Mouse (Mus musculus) heart, postnatal 0 days (tissue): ENCODE results near the gene H2-Eb1. TPM values are rescaled to one million over a fixed set of nuclear protein-coding genes. Genes with fewer than 3 reads are reported as not detected.

Source experiments
- ATAC-seq: fragments of 200-750 bp; cut with Nextera tagmentation; 2 replicates; pipeline ENCODE4 v1.8.0; 2017; ENCODE audit warnings: low read depth, moderate number of reproducible peaks, moderate library complexity; ENCODE audit not compliant: insufficient read depth
- DNase-seq: peaks from one replicate; pipeline ENCODE4 v3.0.0-alpha.2; 2016; ENCODE audit warnings: low spot score
- H3K27ac ChIP-seq: fragments of 300-500 bp; sonication (generic); 2 replicates; pipeline ENCODE4 v1.5.1; 2014; ENCODE audit warnings: low read depth, mild to moderate bottlenecking
- H3K27me3 ChIP-seq: fragments of 300-500 bp; sonication (generic); 2 replicates; pipeline ENCODE4 v1.6.1; 2014; ENCODE audit warnings: low read length, mixed read lengths; ENCODE audit not compliant: control insufficient read depth, insufficient read depth
- H3K36me3 ChIP-seq: fragments of 300-500 bp; sonication (generic); replicated peaks from 2 replicates; pipeline ENCODE4 v1.6.1; 2014; ENCODE audit warnings: low read length, mixed read lengths; ENCODE audit not compliant: control insufficient read depth, insufficient read depth
- H3K4me1 ChIP-seq: fragments of 300-500 bp; sonication (generic); 2 replicates; pipeline ENCODE4 v1.6.1; 2014; ENCODE audit warnings: antibody characterized with exemption; ENCODE audit not compliant: control insufficient read depth, insufficient read depth
- H3K4me2 ChIP-seq: fragments of 300-500 bp; sonication (generic); 2 replicates; pipeline ENCODE4 v1.6.1; 2014; ENCODE audit warnings: low read depth, mild to moderate bottlenecking, low read length, moderate library complexity
- H3K4me3 ChIP-seq: fragments of 300-500 bp; sonication (generic); 2 replicates; pipeline ENCODE4 v1.5.1; 2014; ENCODE audit warnings: low read depth, low read length
- H3K9ac ChIP-seq: fragments of 300-500 bp; sonication (generic); replicated peaks from 2 replicates; pipeline ENCODE4 v1.6.1; 2014; ENCODE audit warnings: low read depth, low read length, mixed read lengths
- H3K9me3 ChIP-seq: fragments of 300-500 bp; sonication (generic); replicated peaks from 2 replicates; pipeline ENCODE4 v1.6.1; 2016; ENCODE audit warnings: low read length; ENCODE audit not compliant: control insufficient read depth
- CTCF ChIP-seq: IDR thresholded peaks from 2 replicates; pipeline ENCODE4 v1.5.1; 2016; ENCODE audit warnings: antibody characterized with exemption, control low read depth, low read depth
- EP300 ChIP-seq: IDR thresholded peaks from 2 replicates; pipeline ENCODE4 v1.6.1; 2016; ENCODE audit warnings: antibody characterized with exemption, low read depth
- WGBS: fragments of 180-500 bp; shearing (Covaris S2); extraction: QIAGEN DNeasy Blood & Tissue Kit; methylation state at CpG from one replicate; pipeline ENCODE4 v1.1.7; 2014; 5-methylcytosine and 5-hydroxymethylcytosine counted together
- polyA plus RNA-seq: library from polyadenylated mRNA; unstranded; fragments of >200 nt; fragmentation: Nextera tagmentation; extraction: Ambion mirVana; gene quantifications from 2 replicates; pipeline ENCODE4 v1.2.1, GENCODE M21; 2015
- total RNA-seq: library from RNA; depleted of rRNA; stranded (reverse); fragments of >200 nt; gene quantifications from 2 replicates; pipeline ENCODE4 v1.2.3, GENCODE M21; 2014; ENCODE audit warnings: low replicate concordance

Gene H2-Eb1
- total and polyA plus RNA-seq, 2 experiments from 2014 or later = 4.1 TPM; not detected in 1

DNA sequence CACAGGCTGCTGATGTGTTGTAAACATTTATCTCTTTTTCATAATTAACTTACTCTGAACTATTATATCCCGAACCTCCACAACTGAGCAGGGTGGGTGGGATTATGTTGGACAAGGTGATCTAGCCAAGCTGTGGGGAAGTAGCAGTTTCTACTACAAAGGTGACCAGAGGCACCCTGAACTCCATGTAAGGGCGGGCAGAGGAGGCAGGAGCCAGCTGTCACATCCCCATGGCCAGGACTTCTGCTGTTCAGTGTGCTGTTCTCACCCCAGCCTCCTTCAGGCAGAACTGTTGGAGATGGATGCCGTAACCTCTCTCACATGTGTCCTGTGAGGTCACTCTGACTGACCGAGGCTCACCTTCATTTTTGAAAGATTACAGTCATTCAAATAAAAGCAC, 35.9 kb upstream of the H2-Eb1 start:
- TF ChIP-seq EP300 = no peak
- TF ChIP-seq CTCF = no peak
- Histone ChIP-seq H3K27me3 (peaks cover 5% of the 10 kb centered on the region), H3K4me2 (no peak overlapping the region), H3K27ac (no peak overlapping the region), H3K4me3 (no peak overlapping the region), H3K9ac (no peak overlapping the region), H3K9me3 (no peaks in the 10 kb centered on the region), H3K36me3 (no peaks in the 10 kb centered on the region), H3K4me1 (no peaks in the 10 kb centered on the region)
- no peak for ATAC-seq
- no peak for DNase-seq
- 67% methylated on average over 4 of the region's 4 CpGs for WGBS

GRCm38 (mm10) chr17:34270230-34270629, 35.4 kb upstream of the H2-Eb1 start:
- DNase-seq = no peak
- TF ChIP-seq CTCF (no peak), EP300 (no peak)
- Histone ChIP-seq H3K4me3 (no peak overlapping the region), H3K9me3 (no peaks in the 10 kb centered on the region), H3K27me3 (peaks cover 1% of the 10 kb centered on the region), H3K9ac (no peak overlapping the region), H3K27ac (no peak overlapping the region), H3K36me3 (no peaks in the 10 kb centered on the region), H3K4me2 (no peak overlapping the region), H3K4me1 (no peaks in the 10 kb centered on the region)
- 80% methylated on average over 2 of the region's 2 CpGs for WGBS
- ATAC-seq = no peak

DNA sequence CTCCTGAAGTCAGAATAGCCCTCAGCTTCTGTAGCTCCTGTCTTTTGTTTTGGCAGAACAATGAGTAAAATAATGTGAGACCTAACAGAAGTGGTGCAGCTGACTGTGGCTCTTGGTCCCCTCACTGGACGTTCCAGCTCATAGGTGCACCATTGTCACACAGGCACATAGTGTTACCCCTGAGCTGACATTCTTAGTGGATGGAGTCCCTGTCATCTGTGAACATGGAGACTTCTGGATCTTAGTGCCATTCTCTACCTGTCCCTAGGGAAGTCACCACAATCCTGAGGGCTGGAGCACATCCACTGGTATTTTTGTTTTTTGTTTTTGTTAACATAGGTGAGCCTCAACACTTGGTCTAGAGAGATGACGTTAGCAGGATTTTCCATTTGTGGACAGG, 34.7 kb upstream of the H2-Eb1 start:
- WGBS = 63% methylated on average over 2 of the region's 2 CpGs

DNA sequence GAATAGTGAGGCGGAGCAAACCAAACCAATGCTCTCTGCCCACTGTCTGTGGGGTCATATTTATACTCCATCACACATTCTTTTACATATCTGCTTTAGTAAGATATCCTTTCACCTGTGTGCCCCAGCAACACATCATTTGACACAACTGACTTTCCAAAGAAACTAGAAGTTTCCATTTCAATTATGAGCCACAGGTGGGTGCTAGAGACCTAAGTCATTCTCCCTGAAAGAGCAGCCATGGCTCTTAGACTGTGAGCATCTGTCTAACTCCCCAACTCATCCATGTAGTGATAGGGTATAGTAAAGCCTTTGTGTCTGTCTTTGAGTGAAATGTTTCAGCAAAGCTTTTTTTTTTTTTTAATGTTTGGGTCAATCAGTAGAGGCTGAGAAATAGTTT, 33.6 kb upstream of the H2-Eb1 start:
- H3K9ac ChIP-seq = no peak overlapping the region

More for the DNA sequence above, 34.7 kb upstream of the H2-Eb1 start:
- H3K4me1 ChIP-seq = no peaks in the 10 kb centered on the region
- H3K4me3 ChIP-seq = no peak overlapping the region
- H3K9ac ChIP-seq = no peak overlapping the region
- H3K4me2 ChIP-seq = no peak overlapping the region
- no peak for DNase-seq
- H3K27me3 ChIP-seq = no peaks in the 10 kb centered on the region
- H3K27ac ChIP-seq = no peak overlapping the region
- ATAC-seq = no peak
- no peaks in the 10 kb centered on the region for H3K36me3 ChIP-seq
- TF ChIP-seq CTCF = no peak
- no peak for TF ChIP-seq EP300
- H3K9me3 ChIP-seq = no peaks in the 10 kb centered on the region

GRCm38 (mm10) chr17:34280499-34281038, 25.1 kb upstream of the H2-Eb1 start:
- Histone ChIP-seq H3K36me3 (no peaks in the 10 kb centered on the region), H3K9me3 (peaks cover 4% of the 10 kb centered on the region; the same call in 1 of the 2 replicates), H3K4me3 (no peak overlapping the region), H3K27ac (no peak overlapping the region), H3K9ac (no peak overlapping the region), H3K4me2 (no peak overlapping the region), H3K4me1 (no peaks in the 10 kb centered on the region), H3K27me3 (no peaks in the 10 kb centered on the region)
- WGBS = 59% methylated on average over 1 of the region's 1 CpGs
- DNase-seq = no peak
- ATAC-seq = no peak
- TF ChIP-seq EP300 (no peak), CTCF (no peak)

More for the DNA sequence above, 33.6 kb upstream of the H2-Eb1 start:
- H3K27me3 ChIP-seq = no peaks in the 10 kb centered on the region
- no peak overlapping the region for H3K27ac ChIP-seq
- H3K36me3 ChIP-seq = no peaks in the 10 kb centered on the region
- no peak overlapping the region for H3K4me2 ChIP-seq
- no peak overlapping the region for H3K4me3 ChIP-seq
- ATAC-seq (no peak), DNase-seq (no peak)
- 79% methylated on average over 1 of the region's 1 CpGs for WGBS
- peaks cover 4% of the 10 kb centered on the region; the same call in 1 of the 2 replicates for H3K9me3 ChIP-seq
- no peaks in the 10 kb centered on the region for H3K4me1 ChIP-seq
- peak; percentile 24; the same call in 1 of the 2 replicates for TF ChIP-seq CTCF
- TF ChIP-seq EP300 = no peak

DNA sequence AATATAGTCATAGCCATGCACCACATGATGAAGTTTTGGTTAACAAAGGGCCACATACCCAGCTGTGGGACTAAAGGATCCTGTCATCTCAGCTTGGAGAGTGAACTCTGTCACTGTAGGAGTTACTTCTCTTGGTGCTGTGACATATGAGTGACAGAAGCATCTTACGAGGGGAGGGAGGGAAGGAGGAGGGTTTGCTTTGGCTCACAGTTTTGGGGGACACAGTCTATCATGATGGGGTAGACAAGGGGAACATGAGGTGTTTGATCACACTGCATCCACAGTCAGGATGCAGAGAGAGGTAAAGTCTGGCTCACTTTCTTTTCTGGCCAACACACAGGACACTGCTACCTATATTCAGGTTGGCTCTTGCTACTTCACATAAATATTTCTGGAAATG, 23.8 kb upstream of the H2-Eb1 start:
- Histone ChIP-seq H3K4me1 (no peaks in the 10 kb centered on the region), H3K4me2 (no peak overlapping the region), H3K9ac (no peak overlapping the region), H3K27ac (no peak overlapping the region), H3K9me3 (no peaks in the 10 kb centered on the region; the same call in 1 of the 2 replicates), H3K36me3 (no peaks in the 10 kb centered on the region), H3K4me3 (no peak overlapping the region), H3K27me3 (no peaks in the 10 kb centered on the region)
- no peak for DNase-seq
- ATAC-seq = no peak
- 65% methylated on average over 1 of the region's 1 CpGs for WGBS
- TF ChIP-seq CTCF (no peak), EP300 (no peak)
